Mouse (Mus musculus) heart, adult 2 months (tissue): ENCODE data around the gene Zyg11a. TPM values are rescaled to one million over a fixed set of nuclear protein-coding genes. Genes with fewer than 3 reads are reported as not detected.

Experiments
- DNase-seq, 2 experiments: peaks; one replicate each; pipeline ENCODE4 v3.0.0; 2021
- H3K27ac ChIP-seq: fragments of 200-600 bp; 2 replicates; pipeline ENCODE4 v1.8.1; 2022
- H3K27me3 ChIP-seq: fragments of 200-500 bp; 2 replicates; pipeline ENCODE4 v1.6.1; 2012; ENCODE audit warnings: mild to moderate bottlenecking, low read length, inconsistent platforms, mixed read lengths; ENCODE audit not compliant: control insufficient read depth, insufficient read depth
- H3K36me3 ChIP-seq: fragments of 200-500 bp; 2 replicates; pipeline ENCODE4 v1.6.1; 2012; ENCODE audit warnings: low read length, inconsistent platforms; ENCODE audit not compliant: control insufficient read depth, insufficient read depth
- H3K4me1 ChIP-seq: fragments of 200-500 bp; 2 replicates; pipeline ENCODE4 v1.6.1; 2011; ENCODE audit warnings: low read length; ENCODE audit not compliant: control insufficient read depth, insufficient read depth
- H3K4me3 ChIP-seq: fragments of 200-600 bp; 2 replicates; pipeline ENCODE4 v1.8.1; 2022
- H3K79me2 ChIP-seq: fragments of 200-500 bp; replicated peaks from 2 replicates; pipeline ENCODE4 v1.6.1; 2012; ENCODE audit warnings: mild to moderate bottlenecking, inconsistent platforms, low read length, moderate library complexity, mixed read lengths; ENCODE audit not compliant: control insufficient read depth, insufficient read depth
- H3K9ac ChIP-seq: fragments of 200-500 bp; 2 replicates; pipeline ENCODE4 v1.6.1; 2012; ENCODE audit warnings: low read depth, mild to moderate bottlenecking, control low read depth, inconsistent platforms, low read length, mixed read lengths
- CTCF ChIP-seq: fragments of 200-600 bp; IDR thresholded peaks from 2 replicates; pipeline ENCODE4 v1.8.1; 2022; ENCODE audit warnings: antibody characterized with exemption, mild to moderate bottlenecking, moderate library complexity
- EP300 ChIP-seq: fragments of 200-500 bp; IDR thresholded peaks from 2 replicates; pipeline ENCODE4 v1.6.1; 2011; ENCODE audit warnings: low read depth, low read length, control low read depth; ENCODE audit not compliant: insufficient read depth
- POLR2A ChIP-seq: fragments of 200-500 bp; IDR thresholded peaks from 2 replicates; pipeline ENCODE4 v1.6.1; 2011; ENCODE audit warnings: mild to moderate bottlenecking, low read depth, low read length, control low read depth; ENCODE audit not compliant: insufficient read depth
- WGBS: fragments of 180-500 bp; shearing (Covaris S2); methylation state at CpG from one replicate; pipeline ENCODE4 v1.1.7; 2018; 5-methylcytosine and 5-hydroxymethylcytosine counted together
- intact Hi-C: fragments of 180-260 bp; cut with DNase I; formaldehyde crosslinking; loops from one replicate; pipeline ENCODE4 v1.15.1; 2025
- polyA plus RNA-seq: library from polyadenylated mRNA; depleted of rRNA; stranded (reverse); fragments of >200 nt; gene quantifications from 2 replicates; pipeline ENCODE4 v1.2.3, GENCODE M21; 2012
- total RNA-seq, 2 experiments: library from RNA; stranded (reverse); gene quantifications; 2 replicates each; pipeline ENCODE4 v1.2.3; 2021

Gene Zyg11a
- total and polyA plus RNA-seq, 3 experiments = 0.10 to 0.27 TPM; not detected in 1

DNA sequence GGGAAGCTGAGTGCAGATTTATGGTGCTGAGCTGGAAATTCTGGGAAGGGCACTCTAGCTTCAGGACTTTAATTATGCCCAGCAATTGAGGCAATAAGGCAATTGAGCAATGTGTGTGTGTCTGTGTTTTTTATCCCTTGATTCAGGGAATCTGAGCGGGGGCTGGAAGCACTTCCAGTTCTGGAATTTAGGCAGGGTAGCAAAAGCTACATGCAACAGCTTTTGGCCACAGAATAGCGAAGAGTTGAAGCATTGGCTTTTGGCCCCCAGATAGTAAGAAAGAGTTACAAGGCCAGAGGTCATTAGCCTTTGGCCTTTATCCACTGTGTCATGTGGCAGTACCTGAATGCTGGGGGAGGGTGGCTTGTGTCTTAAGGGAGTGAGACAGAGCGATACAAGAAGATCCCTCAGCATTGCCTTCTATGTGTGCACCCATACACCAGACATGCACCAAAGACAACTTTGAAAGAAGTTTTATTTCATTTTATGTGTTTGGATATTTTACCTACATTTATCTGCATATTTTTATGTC is 7.6 kb upstream of the Zyg11a start:
- Histone ChIP-seq H3K36me3 (no peaks in the 10 kb centered on the region), H3K27ac (no peak overlapping the region), H3K4me3 (no peak overlapping the region), H3K4me1 (no peaks in the 10 kb centered on the region), H3K79me2 (no peaks in the 10 kb centered on the region), H3K9ac (no peak overlapping the region), H3K27me3 (no peaks in the 10 kb centered on the region)
- WGBS = 79% methylated on average over 3 of the region's 3 CpGs
- TF ChIP-seq CTCF (no peak), POLR2A (no peak), EP300 (no peak)
- intact Hi-C loops = no loop called here
- DNase-seq = no peak

DNA sequence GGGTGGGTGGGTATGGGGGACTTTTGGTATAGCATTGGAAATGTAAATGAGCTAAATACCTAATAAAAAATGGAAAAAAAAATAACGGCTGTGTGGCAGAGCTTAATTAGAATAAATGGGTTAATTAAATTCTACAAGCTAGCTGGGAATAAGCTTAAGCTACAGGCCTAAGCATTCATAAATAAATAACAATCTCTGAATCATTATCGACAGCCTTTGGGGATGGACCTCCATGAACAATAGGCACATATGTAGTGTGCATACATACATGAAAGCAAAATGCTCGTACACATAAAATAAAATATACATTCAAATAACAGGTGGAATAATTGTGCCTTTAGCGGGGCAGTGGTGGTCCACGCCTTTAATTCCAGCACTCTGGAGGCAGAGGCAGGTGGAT is 4.7 kb upstream of the Zyg11a start:
- TF ChIP-seq POLR2A (no peak), EP300 (no peak), CTCF (no peak)
- WGBS = 93% methylated on average over 5 of the region's 5 CpGs

DNA sequence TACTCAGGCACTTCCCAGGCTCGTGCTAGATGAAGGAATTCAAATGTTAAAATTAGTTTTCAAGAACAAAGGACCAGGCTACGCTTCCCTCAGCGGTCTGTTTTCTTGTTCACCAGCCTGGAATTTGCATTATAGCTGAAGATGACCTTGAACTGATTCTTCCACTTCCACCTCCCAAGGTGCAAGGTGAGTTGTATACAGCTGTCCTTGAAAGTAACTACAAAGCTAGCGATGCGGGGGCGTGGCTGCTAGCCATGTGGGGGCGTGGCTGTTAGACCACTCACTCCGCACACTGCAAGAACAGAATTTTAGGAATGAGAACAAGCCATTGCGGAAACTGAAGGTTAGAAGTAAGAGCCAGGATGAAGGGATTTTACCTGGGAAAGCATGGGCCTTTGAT is 1.2 kb upstream of the Zyg11a start:
- H3K27me3 ChIP-seq = peaks cover 12% of the 10 kb centered on the region
- intact Hi-C loops = no loop called here
- H3K27ac ChIP-seq = no peak overlapping the region
- no peak overlapping the region for H3K9ac ChIP-seq
- WGBS = 32% methylated on average over 9 of the region's 9 CpGs
- H3K79me2 ChIP-seq = no peaks in the 10 kb centered on the region
- no peaks in the 10 kb centered on the region for H3K4me1 ChIP-seq
- no peak overlapping the region for H3K4me3 ChIP-seq
- TF ChIP-seq POLR2A (no peak), EP300 (no peak), CTCF (no peak)
- DNase-seq = no peak
- no peaks in the 10 kb centered on the region for H3K36me3 ChIP-seq

More for the DNA sequence above, 4.7 kb upstream of the Zyg11a start:
- Histone ChIP-seq H3K4me1 (no peaks in the 10 kb centered on the region), H3K27me3 (peaks cover 6% of the 10 kb centered on the region), H3K79me2 (no peaks in the 10 kb centered on the region), H3K4me3 (no peak overlapping the region), H3K9ac (no peak overlapping the region), H3K36me3 (no peaks in the 10 kb centered on the region), H3K27ac (no peak overlapping the region)
- DNase-seq = no peak
- intact Hi-C loops = no loop called here

DNA sequence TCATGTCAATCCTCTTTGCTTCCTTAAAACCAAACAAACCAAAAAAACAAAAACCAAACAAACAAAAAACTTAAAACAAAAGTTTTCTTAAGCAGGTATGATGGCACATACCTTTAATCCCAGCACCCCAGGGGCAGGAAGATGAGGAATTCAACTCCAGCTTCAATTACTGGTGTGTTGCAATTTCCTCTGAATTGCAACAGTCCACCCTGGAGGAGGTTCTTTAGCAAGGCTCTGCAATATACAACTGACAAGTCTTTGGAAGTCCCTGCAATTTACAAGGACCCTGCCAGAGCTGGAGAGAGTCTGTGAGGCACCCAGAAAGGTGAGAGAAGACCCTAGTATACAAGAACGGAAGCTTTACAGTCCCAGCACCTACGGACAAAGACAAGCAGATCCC is 4.8 kb downstream of the Zyg11a start:
- TF ChIP-seq POLR2A = no peak
- no peak for TF ChIP-seq EP300
- TF ChIP-seq CTCF = no peak
- DNase-seq = no peak
- intact Hi-C loops = no loop called here
- Histone ChIP-seq H3K4me1 (no peaks in the 10 kb centered on the region), H3K4me3 (no peak overlapping the region), H3K27me3 (peaks cover 11% of the 10 kb centered on the region), H3K27ac (no peak overlapping the region), H3K36me3 (no peaks in the 10 kb centered on the region), H3K79me2 (no peaks in the 10 kb centered on the region), H3K9ac (no peak overlapping the region)
- WGBS = 92% methylated on average over 2 of the region's 2 CpGs

DNA sequence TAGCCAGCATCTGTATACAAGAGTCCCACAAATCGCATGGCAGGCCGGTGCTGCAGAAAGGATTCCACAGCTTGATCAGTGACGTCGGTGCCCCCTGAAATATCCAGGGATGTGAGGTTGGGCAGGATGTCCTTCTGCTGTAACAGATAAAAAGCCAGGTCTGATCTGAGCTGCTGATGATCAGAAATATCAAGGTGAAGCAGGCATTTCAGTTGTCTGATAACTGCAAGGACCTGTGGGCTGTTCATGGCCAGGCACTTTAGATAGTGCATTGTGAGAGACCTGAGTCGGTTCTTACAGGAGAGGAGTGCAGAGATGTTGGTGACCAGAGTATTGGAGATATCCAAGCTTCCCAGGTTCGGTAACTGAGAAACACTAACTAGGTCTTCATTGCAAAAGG is 13.2 kb downstream of the Zyg11a start:
- no peaks in the 10 kb centered on the region for H3K4me1 ChIP-seq
- H3K79me2 ChIP-seq = no peaks in the 10 kb centered on the region
- 76% methylated on average over 6 of the region's 6 CpGs for WGBS
- no peak overlapping the region for H3K4me3 ChIP-seq
- H3K27me3 ChIP-seq = no peaks in the 10 kb centered on the region
- TF ChIP-seq POLR2A (no peak), EP300 (no peak), CTCF (no peak)
- intact Hi-C loops = no loop called here
- H3K36me3 ChIP-seq = no peaks in the 10 kb centered on the region
- H3K27ac ChIP-seq = no peak overlapping the region
- no peak overlapping the region for H3K9ac ChIP-seq
- DNase-seq = no peak

DNA sequence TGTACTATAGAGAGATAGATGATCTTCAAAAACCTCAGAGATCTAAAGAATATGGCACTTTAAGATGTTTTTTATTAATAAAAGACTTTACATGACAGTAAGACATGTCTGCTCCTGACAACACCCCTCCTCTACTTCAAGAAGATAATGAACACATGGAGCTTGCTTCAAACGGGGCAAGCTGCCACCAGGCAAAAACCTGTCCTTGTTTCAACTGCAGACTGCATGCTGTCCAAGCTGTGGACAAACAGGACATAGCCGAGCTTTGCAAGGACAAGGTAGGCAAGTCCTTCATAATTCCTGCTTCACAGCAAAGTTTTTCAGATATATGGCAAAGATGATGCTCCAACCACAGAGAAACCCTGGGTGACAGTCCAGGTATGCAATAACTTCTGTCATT is 18.6 kb downstream of the Zyg11a start:
- Histone ChIP-seq H3K9ac (no peak overlapping the region), H3K4me3 (no peak overlapping the region), H3K27me3 (no peaks in the 10 kb centered on the region), H3K79me2 (no peaks in the 10 kb centered on the region), H3K36me3 (no peaks in the 10 kb centered on the region), H3K4me1 (no peaks in the 10 kb centered on the region), H3K27ac (no peak overlapping the region)
- DNase-seq = peak; percentile 11 to 18
- WGBS = 28% methylated on average over 2 of the region's 2 CpGs
- TF ChIP-seq EP300 (no peak), CTCF (no peak), POLR2A (no peak)
- intact Hi-C loops = no loop called here
